Mouse (Mus musculus) E14TG2a.4 (cell line): ENCODE measurements at regions not wholly inside any gene's neighbourhood (a gene's known extent, or its start where the extent isn't known, plus 50 kb on each side); places are given as distances from the start of the nearest gene placed in this dataset.

Experiments
- H3K27me3 ChIP-seq: 2 replicates; pipeline ENCODE4 v1.6.1; 2014; ENCODE audit warnings: low read length, control low read depth; ENCODE audit not compliant: insufficient read depth
- H3K36me3 ChIP-seq: 2 replicates; pipeline ENCODE4 v1.6.1; 2014; ENCODE audit warnings: low read length, control low read depth; ENCODE audit not compliant: insufficient read depth
- H3K4me1 ChIP-seq: replicated peaks from 2 replicates; pipeline ENCODE4 v1.6.1; 2014; ENCODE audit warnings: low read depth, low read length, control low read depth
- H3K4me3 ChIP-seq: replicated peaks from 2 replicates; pipeline ENCODE4 v1.5.1; 2014; ENCODE audit warnings: mild to moderate bottlenecking, low read length
- H3K9me3 ChIP-seq: 2 replicates; pipeline ENCODE4 v1.6.1; 2014; ENCODE audit warnings: low read length, control low read depth
- CTCF ChIP-seq: conservative IDR thresholded peaks from 2 replicates; pipeline ENCODE4 v1.5.1; 2014; ENCODE audit warnings: low read length
- NANOG ChIP-seq: IDR thresholded peaks from 2 replicates; pipeline ENCODE4 v1.6.1; 2014; ENCODE audit warnings: borderline replicate concordance, low read length, mixed read lengths
- POU5F1 ChIP-seq: IDR thresholded peaks from 2 replicates; pipeline ENCODE4 v1.6.1; 2014; ENCODE audit warnings: low read length, borderline replicate concordance

DNA sequence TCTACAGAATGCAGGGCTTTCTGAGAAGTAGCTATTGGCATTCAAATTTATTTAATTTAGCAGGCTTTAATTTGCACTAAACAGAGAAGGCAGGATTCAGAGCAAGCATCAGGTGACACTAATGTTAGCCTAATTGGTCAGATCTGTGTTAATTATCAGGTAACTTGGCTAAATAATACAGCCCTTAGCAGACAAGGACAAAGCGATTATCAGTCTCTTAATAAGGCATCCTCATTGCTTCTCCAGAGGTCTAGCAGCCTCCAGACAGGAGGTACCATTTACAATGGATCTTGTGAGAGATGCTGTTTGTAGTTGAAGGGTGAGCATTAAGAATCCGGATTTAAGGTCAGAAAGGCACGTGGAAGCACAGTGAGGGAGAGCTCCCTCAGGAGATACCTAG is 253.7 kb upstream of the Fam92a start:
- Histone ChIP-seq H3K36me3 (no peaks in the 10 kb centered on the region), H3K27me3 (no peaks in the 10 kb centered on the region), H3K4me1 (no peaks in the 10 kb centered on the region), H3K4me3 (no peak overlapping the region), H3K9me3 (peaks cover 48% of the 10 kb centered on the region)
- TF ChIP-seq NANOG (peak; percentile 76; the same call in 1 of the 2 replicates), POU5F1 (no peak), CTCF (no peak)

DNA sequence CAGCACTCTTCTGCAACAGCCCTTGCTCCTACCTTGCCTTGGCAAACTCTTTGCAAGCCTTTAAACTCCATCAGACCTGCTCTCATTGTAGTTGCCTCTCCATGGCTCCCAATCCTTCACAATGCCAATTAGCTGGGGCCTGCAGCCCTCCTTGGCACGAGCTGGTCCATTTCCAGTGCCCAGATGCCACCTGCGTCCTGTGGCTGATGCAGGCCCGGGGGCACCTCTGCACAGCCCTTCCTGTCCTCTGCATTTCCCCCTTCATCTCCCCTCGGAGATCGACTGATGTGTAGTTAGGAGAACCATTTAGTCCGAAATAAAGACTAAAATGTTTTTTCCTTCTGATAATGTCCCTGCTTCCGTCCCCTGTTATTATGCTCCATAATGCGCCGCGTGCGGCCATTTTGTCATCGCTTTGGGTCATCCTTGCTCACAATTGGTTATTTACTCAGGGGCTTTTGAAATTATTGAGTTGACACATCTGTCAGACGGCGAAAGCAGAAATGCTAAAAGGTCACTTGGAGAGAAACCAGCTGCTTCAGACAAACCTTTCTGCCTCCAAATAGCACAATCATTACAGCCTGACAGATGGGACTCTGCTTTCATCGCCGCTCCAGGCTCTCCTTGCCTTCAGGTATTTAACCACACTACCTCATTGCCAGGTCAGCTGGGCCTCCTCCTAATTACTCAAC is 250.0 kb upstream of the Fam92a start:
- TF ChIP-seq CTCF = no peak
- no peak for TF ChIP-seq POU5F1
- no peak for TF ChIP-seq NANOG
- Histone ChIP-seq H3K4me3 (no peak overlapping the region), H3K27me3 (no peaks in the 10 kb centered on the region), H3K4me1 (no peaks in the 10 kb centered on the region), H3K36me3 (no peaks in the 10 kb centered on the region), H3K9me3 (peaks cover 49% of the 10 kb centered on the region)

DNA sequence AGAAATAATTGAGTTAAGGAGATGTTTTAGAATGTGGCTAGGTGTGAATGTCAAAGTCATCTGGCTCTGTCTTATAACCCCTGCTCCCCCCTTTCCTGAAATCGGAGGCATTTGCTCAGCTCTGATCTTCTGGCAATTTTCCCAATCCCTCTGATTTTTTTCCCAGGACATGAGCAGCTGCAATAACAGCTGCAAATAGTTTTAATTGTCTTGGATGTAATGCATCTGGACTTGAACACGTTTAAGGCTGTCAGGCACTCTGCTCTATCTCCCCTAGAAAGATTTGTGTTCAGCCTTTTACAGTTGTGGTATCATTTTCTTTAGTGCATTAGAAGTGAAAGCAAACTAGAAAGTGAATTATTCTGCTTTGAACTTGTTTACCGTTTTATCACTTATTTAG is 246.3 kb upstream of the Fam92a start:
- Histone ChIP-seq H3K36me3 (no peaks in the 10 kb centered on the region), H3K27me3 (no peaks in the 10 kb centered on the region), H3K4me1 (no peaks in the 10 kb centered on the region), H3K4me3 (no peak overlapping the region), H3K9me3 (peaks cover 47% of the 10 kb centered on the region)
- TF ChIP-seq CTCF (no peak), POU5F1 (no peak), NANOG (no peak)

DNA sequence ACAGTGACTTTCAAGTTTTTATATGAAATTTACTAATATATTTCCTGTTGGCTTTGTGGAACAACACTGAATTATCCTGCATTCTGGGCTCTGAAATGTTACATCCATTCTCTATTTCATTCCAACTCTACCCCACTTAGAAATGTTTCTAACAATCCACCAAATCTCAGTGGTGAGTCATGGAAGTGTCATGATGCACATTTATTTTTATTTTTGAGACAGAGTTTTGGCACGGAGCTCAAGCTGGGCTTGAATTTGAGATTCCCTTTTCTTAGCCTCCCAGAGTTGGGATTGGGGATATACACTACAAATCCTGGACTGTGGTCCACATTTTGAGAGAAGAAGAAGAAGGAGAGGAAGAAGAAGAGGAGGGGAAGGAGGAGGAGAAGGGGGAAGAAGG is 223.5 kb upstream of the Fam92a start:
- no peak overlapping the region for H3K4me3 ChIP-seq
- H3K27me3 ChIP-seq = no peaks in the 10 kb centered on the region
- no peaks in the 10 kb centered on the region for H3K9me3 ChIP-seq
- TF ChIP-seq CTCF (no peak), NANOG (no peak), POU5F1 (no peak)
- H3K4me1 ChIP-seq = no peaks in the 10 kb centered on the region
- H3K36me3 ChIP-seq = no peaks in the 10 kb centered on the region

DNA sequence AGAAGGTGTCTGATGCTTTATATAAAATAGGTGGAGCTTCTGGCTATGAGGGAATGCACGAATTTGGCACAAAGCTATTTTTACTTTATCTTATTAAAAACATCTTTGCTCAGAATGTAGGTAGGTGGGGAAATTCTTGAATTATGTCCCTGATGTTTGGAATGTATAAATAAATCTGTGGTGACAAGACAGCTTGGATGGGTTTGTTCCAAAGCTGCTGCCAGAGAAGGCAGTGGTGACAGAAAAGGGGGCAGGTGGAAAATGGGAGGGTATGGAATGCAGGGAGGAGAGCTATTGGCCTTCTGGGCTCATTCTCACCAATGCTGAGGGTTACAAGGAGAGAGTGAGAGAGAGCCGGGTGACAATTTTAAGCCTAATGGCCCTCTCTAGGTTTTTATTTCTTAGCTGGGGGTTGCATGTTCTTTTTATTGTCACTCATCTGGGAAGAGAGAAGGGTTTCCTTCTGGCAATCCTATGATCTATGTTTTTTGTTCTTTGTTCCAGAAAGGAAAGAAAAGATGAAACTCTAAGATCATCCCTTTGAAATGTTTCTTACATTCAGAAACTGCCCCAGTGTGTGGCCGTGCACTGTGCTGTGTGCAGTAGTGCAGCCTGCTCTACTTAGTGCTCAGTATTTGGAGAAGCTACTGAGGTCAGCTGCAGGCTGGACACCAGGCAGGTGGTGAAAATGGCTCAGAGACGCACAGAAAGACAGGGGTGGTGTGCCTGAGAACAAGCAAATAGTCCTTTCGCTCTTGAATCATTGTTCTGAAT is 205.2 kb upstream of the Fam92a start:
- TF ChIP-seq NANOG = no peak
- TF ChIP-seq POU5F1 = no peak
- no peak for TF ChIP-seq CTCF

DNA sequence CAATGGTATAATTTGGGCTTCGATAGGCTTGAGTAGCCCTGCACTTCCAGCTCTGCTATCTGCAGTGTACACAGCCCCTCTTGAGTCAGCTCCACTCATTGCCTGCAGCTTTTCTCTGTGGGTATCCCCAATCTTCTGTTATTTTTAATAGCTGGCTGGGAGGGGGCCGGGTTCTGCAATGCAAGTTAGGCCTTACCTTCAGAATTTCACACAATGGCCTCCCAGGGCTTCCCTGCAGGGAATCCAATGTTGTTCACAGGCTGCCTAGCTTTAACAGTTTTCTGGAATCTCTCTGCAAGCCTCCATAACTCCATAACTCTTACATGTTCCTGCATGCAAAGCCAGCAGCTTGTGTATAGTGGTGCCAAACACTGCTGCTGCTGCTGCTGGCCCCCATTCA is 197.7 kb upstream of the Fam92a start:
- Histone ChIP-seq H3K36me3 (no peaks in the 10 kb centered on the region), H3K9me3 (peaks cover 17% of the 10 kb centered on the region), H3K27me3 (no peaks in the 10 kb centered on the region), H3K4me1 (0 out of 2 replicates have a peak, but pooled peaks cover 3% of the 10 kb centered on the region), H3K4me3 (no peak overlapping the region)
- TF ChIP-seq NANOG (no peak; the same call in 1 of the 2 replicates), CTCF (no peak), POU5F1 (no peak)

More for the DNA sequence above, 205.2 kb upstream of the Fam92a start:
- H3K4me3 ChIP-seq = no peak overlapping the region
- H3K27me3 ChIP-seq = no peaks in the 10 kb centered on the region
- H3K9me3 ChIP-seq = no peaks in the 10 kb centered on the region
- H3K4me1 ChIP-seq = no peaks in the 10 kb centered on the region
- H3K36me3 ChIP-seq = no peaks in the 10 kb centered on the region

DNA sequence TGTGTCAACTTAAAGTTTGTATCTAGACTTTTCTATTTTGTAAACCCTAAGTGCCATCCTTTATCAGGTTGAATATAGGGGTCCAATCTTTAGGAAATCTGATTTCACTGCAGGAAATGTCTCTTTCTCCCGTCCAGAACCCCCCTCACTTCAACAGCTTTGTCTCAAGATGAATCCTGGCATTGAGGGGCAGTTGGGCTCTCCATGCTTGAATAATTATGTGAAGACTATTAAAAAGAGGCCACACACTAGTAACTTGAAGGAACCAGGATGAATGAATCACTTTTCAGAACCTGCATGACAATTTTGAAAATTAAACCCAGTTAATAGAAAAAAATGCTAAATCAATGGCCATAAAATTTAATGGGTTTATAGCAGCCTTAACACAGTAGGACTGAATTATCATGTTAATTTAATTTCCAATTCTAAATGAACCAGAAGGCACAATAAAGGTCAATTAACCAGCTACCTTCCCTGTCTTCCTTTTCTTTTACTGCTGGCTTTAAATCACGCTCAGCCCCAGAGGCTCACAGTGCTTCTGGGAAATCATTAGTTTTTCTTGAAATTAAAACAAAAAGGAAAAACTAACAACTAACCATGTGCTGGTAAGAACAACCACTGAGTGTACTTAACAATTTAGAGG is 185.3 kb upstream of the Fam92a start:
- no peaks in the 10 kb centered on the region for H3K4me1 ChIP-seq
- no peaks in the 10 kb centered on the region for H3K36me3 ChIP-seq
- TF ChIP-seq CTCF (no peak), NANOG (no peak), POU5F1 (no peak)
- H3K27me3 ChIP-seq = no peaks in the 10 kb centered on the region
- H3K4me3 ChIP-seq = no peak overlapping the region
- peaks cover under 1% of the 10 kb centered on the region; the same call in 1 of the 2 replicates for H3K9me3 ChIP-seq

DNA sequence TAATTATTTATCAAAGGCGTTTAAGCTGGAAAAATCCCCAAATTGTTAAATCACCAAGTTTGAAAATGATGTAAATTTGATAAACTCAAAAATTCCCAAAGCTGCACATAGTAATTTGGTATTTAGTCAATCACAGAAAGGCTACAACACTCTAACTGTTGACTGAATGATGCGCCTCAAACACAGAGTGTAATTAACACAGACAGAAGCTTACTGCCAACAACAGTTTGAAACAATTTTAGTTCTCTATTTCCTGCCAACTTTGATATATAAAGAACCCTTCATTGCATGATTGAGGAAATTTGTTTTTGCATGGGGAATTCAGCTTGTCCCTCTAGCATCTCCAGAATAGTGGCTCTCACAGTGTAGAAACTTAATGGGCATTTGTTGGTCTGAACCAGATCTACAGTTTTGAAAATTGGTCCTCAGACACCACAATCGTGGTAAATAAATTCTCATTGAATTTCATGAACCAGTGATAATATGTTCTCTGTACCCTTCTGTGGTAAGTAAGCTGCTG is 181.6 kb upstream of the Fam92a start:
- Histone ChIP-seq H3K4me3 (no peak overlapping the region), H3K4me1 (no peaks in the 10 kb centered on the region), H3K27me3 (no peaks in the 10 kb centered on the region), H3K36me3 (no peaks in the 10 kb centered on the region), H3K9me3 (no peaks in the 10 kb centered on the region)
- TF ChIP-seq CTCF (no peak), NANOG (no peak), POU5F1 (no peak)
